Mouse (Mus musculus) cerebellum, postnatal 14 days (tissue): ENCODE measurements at regions not wholly inside any gene's neighbourhood (a gene's known extent, or its start where the extent isn't known, plus 50 kb on each side); places are given as distances from the start of the nearest gene placed in this dataset.

Experiments
- DNase-seq, 2 experiments: peaks; one replicate each; pipeline ENCODE4 v3.0.0; 2021; ENCODE audit warnings: mixed read lengths in 2 of 2

DNA sequence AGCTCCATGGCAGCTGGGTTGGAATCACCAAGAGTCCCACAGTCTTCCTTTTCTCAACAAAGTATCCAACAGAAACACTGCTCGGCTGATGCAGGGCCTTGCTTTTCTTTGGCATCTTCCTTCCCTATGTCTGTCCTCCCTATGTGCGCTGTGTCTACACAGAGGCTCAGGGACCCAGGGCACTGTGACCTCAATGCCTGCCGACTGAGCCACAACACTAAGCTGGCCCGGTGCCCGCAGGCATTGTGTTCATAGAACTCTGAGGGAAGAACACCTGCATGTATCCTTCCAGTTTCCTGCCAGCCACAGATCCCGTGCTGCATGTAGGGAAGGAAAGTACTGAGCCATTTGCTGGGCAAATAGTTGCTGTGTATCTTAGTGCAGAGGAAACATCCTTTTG is 109.2 kb downstream of the Ets2 start:
- peak; percentile 31 to 47 for DNase-seq

GRCm38 (mm10) chr16:95809127-95809876 is 107.4 kb downstream of the Ets2 start:
- DNase-seq = no peak

GRCm38 (mm10) chr16:95806510-95806909 is 104.6 kb downstream of the Ets2 start:
- no peak for DNase-seq

DNA sequence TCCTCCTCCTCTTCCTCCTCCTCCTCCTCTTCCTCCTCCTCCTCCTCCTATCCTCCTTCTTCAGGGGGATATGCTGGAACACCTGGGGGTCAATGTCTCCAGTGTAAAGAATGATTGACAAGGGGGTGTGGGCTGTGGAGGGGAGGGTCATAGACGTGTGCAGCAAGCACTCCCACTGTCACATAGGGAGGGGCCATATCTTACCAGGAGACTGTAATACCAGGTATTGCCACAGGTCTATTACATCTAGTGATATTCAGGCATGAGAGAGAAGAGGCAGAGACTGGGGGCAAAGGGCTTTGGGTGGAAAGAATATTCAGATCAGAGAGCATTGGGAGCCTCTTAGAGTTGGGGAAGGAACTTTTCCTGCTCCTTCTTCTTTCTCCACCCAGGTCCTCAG is 102.3 kb downstream of the Ets2 start:
- DNase-seq = no peak

- no peak for DNase-seq
Measured at GRCm38 (mm10) chr16:95802641-95803040, 100.8 kb downstream of the Ets2 start.

- DNase-seq = peak in 1 of 2 experiments; percentile 49
Measured at GRCm38 (mm10) chr16:95802207-95802606, 100.3 kb downstream of the Ets2 start.

- peak; percentile 81 to 91 for DNase-seq
Measured at GRCm38 (mm10) chr16:95800911-95801442, 99.1 kb downstream of the Ets2 start.

- DNase-seq = no peak
Measured at GRCm38 (mm10) chr16:95798582-95798981, 96.7 kb downstream of the Ets2 start.

GRCm38 (mm10) chr16:95798099-95798498 is 96.2 kb downstream of the Ets2 start:
- DNase-seq = no peak

DNA sequence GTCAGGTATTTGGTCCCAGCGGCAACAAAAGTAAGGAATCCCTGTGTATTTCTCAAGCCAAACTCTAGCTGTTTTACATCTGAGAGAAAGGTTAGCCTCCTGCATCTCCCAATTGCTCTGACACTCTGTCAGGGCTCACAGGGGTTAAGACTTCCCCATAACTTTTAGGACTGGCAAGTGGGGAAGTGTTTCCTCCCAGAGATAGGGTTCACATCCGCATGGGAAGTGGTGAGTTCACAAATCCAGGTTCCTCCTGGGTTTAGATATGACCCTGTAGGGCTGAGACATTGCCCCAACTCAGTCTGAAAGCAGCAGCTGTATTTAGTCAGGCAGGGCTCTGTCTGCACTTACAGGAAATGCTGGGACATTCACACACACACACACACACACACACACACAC is 95.3 kb downstream of the Ets2 start:
- DNase-seq = no peak

- DNase-seq = no peak
Measured at GRCm38 (mm10) chr16:95794876-95795275, 93.0 kb downstream of the Ets2 start.

- DNase-seq = no peak
Measured at GRCm38 (mm10) chr16:95794281-95794727, 92.4 kb downstream of the Ets2 start.

DNA sequence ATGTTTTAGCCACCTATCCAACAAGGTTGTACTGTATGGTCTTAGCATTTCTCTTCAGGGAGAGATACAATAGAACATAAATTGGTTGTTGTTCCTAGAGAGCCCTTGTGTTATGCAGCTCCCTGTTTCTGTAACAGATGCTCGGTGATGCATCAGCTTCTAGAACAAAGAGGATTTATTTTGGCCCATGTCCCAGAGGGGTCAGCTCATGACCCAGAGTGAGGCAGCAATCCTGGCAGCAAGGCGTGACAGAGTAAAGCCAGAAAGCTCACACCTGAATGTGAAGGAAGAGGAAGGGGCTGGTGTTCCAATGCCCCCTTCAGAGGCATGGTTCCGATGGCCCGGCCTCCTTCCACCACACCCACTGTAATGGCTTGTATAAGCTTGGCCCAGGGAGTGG is 88.8 kb downstream of the Ets2 start:
- DNase-seq = no peak

DNA sequence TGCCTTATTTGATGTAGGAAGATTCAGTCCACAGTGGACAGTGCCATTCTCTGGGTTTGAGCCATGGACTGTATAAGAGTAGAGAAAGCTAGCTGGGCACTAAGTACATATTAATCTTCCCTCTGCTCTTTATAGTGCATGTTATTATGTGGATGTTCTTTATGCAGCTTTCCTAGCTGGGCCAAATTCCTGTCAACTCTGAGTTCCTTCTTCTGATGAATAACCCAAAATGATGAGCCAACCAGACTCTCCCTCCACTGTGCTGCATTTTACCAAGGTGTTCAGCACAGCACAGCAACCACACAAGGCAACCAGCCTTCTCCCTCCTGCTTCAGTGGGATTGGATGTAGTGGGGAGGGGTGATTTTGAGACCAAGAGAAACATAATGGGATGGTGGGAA is 87.7 kb downstream of the Ets2 start:
- DNase-seq = no peak

- no peak for DNase-seq
Measured at GRCm38 (mm10) chr16:95781681-95782080, 79.8 kb downstream of the Ets2 start.

DNA sequence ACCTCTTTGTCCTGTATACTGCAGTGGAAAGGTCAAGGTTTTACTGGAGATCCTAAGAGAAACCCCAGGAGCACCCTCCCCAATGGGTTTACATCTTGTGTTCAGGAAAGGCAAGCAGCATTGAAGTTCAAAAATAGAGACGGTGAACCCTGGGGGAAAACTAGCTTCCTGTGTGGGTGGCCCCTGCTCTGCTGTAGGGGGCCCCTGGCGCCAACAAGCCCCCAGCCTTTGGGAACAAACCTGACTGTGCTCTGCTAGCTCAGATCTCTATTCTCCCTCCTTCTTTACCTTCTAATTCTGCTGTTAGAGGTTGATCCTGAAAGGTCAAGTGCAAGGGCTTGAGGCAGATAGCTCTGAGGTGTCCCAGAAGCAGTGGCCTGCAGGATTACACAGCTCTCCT is 78.6 kb downstream of the Ets2 start:
- no peak for DNase-seq

GRCm38 (mm10) chr16:95778845-95779722 is 77.2 kb downstream of the Ets2 start:
- DNase-seq = no peak

GRCm38 (mm10) chr16:95778173-95778572 is 76.3 kb downstream of the Ets2 start:
- DNase-seq = no peak

DNA sequence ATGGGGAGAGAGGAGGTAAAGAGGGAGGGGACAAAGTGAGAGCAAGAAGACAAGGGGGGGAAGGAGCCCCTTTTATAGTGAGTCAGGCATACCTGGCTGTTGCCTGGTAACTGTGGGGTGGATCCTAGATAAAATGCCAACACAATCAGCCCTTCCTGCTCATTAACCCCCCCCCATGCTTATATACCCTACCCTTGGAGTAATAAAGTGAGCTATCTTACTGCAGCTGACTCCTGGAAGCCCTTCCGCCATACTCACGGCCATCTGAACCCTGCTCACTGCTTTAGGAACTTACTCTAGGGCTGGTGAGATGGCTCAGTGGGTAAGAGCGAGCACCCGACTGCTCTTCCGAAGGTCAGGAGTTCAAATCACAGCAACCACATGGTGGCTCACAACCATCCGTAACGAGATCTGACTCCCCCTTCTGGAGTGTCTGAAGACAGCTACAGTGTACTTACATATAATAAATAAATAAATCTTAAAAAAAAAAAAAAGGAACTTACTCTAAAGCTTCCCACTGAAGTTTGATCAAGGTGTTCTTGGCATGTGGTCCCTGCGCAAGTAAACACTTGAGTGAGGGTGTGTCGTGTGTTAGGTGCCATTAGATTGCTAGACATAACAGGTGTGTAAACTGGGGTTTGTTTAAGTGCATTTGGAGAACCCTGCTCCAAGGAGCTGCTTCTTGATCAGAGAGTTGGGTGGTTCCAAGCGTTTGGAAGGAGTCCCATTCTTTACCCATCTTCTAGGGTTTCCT is 74.9 kb downstream of the Ets2 start:
- no peak for DNase-seq

- DNase-seq = no peak
Measured at GRCm38 (mm10) chr16:95776010-95776409, 74.1 kb downstream of the Ets2 start.

DNA sequence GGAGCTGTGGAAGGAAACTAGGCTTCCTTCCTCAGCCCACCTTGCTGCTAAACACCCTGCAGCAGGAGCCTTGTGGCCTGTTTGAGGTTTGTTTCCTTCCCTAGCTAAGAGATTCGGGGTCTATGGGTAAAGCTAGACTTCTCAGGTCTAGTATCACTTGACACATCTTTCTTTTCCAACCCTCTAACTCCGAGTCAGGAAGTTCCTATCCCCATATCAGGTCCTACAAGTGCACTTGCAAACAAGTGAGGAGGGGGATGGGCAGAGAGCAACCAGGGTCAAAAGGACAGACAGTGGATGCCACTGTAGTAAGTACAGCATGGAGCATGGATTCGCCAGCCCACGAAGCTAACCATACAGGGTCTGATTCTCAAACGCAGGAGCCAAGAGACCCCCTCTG is 73.5 kb downstream of the Ets2 start:
- DNase-seq = no peak

- peak in 1 of 2 experiments; percentile 34 for DNase-seq
Measured at GRCm38 (mm10) chr16:95773151-95773550, 71.3 kb downstream of the Ets2 start.
